Mouse (Mus musculus): ENCODE measurements around the gene Gm43302.
"Not testable (repeated sequence)": the region's sequence is repeated elsewhere in the genome, so short reads cannot be mapped to it uniquely, and the experiment has no call there.

GRCm38 (mm10) chr5:105192536-105192935 is 101.0 kb downstream of the Gm43302 start:
- TF ChIP-seq CTCF (IDR thresholded peaks at IDR 0.05; ENCODE audit: borderline replicate concordance, insufficient read depth, low read length); POLR2A (IDR thresholded peaks at IDR 0.05; ENCODE audit: low read depth, low read length): not testable (repeated sequence)

All from embryonic fibroblast, embryonic 13.5 days (primary cell).